Mouse (Mus musculus): ENCODE measurements around the gene Ptbp3.
A peak's percentile ranks its signal among the peaks of the same experiment; 100 is the strongest.

Ptbp3 gene

GRCm38 (mm10) chr4:59491097-59491496 is 58.1 kb downstream of the Ptbp3 start:
- DNase-seq (ENCODE audit: low spot score), result no peak

- no peak for DNase-seq (ENCODE audit: low spot score)
These were observed 77.9 kb downstream of the Ptbp3 start for GRCm38 (mm10) chr4:59471306-59471705.

GRCm38 (mm10) chr4:59465449-59465848 is 83.7 kb downstream of the Ptbp3 start:
- no peak for DNase-seq (ENCODE audit: low spot score)

GRCm38 (mm10) chr4:59464661-59465060 is 84.5 kb downstream of the Ptbp3 start:
- DNase-seq (ENCODE audit: low spot score), result no peak

GRCm38 (mm10) chr4:59462494-59462893 is 86.7 kb downstream of the Ptbp3 start:
- no peak for DNase-seq (ENCODE audit: low spot score)

GRCm38 (mm10) chr4:59461116-59461727 is 87.9 kb downstream of the Ptbp3 start:
- no peak for DNase-seq (ENCODE audit: low spot score)

- DNase-seq (ENCODE audit: low spot score), result peak; percentile 17
These were observed 89.8 kb downstream of the Ptbp3 start for GRCm38 (mm10) chr4:59459216-59459955.

- DNase-seq (ENCODE audit: low spot score), result peak; percentile 26
These were observed 91.2 kb downstream of the Ptbp3 start for GRCm38 (mm10) chr4:59457941-59458340.

GRCm38 (mm10) chr4:59457091-59457490 is 92.1 kb downstream of the Ptbp3 start:
- DNase-seq (ENCODE audit: low spot score), result no peak

GRCm38 (mm10) chr4:59455465-59455864 is 93.7 kb downstream of the Ptbp3 start:
- DNase-seq (ENCODE audit: low spot score), result no peak

GRCm38 (mm10) chr4:59454046-59454445 is 95.1 kb downstream of the Ptbp3 start:
- DNase-seq (ENCODE audit: low spot score), result no peak

GRCm38 (mm10) chr4:59452503-59452933 is 96.6 kb downstream of the Ptbp3 start:
- no peak for DNase-seq (ENCODE audit: low spot score)

- DNase-seq (ENCODE audit: low spot score), result no peak
These were observed 98.3 kb downstream of the Ptbp3 start for GRCm38 (mm10) chr4:59450906-59451305.

GRCm38 (mm10) chr4:59450234-59450854 is 98.8 kb downstream of the Ptbp3 start:
- no peak for DNase-seq (ENCODE audit: low spot score)

GRCm38 (mm10) chr4:59447296-59447695 is 101.9 kb downstream of the Ptbp3 start:
- no peak for DNase-seq (ENCODE audit: low spot score)

- DNase-seq (ENCODE audit: low spot score), result no peak
These were observed 103.6 kb downstream of the Ptbp3 start for GRCm38 (mm10) chr4:59445516-59445915.

GRCm38 (mm10) chr4:59444994-59445393 is 104.2 kb downstream of the Ptbp3 start:
- no peak for DNase-seq (ENCODE audit: low spot score)

GRCm38 (mm10) chr4:59444085-59444484 is 105.1 kb downstream of the Ptbp3 start:
- DNase-seq (ENCODE audit: low spot score), result no peak

GRCm38 (mm10) chr4:59441265-59441664 is 107.9 kb downstream of the Ptbp3 start:
- no peak for DNase-seq (ENCODE audit: low spot score)

GRCm38 (mm10) chr4:59439960-59440359 is 109.2 kb downstream of the Ptbp3 start:
- peak; percentile 81 for DNase-seq (ENCODE audit: low spot score)

GRCm38 (mm10) chr4:59439041-59439440 is 110.1 kb downstream of the Ptbp3 start:
- DNase-seq (ENCODE audit: low spot score), result no peak

- DNase-seq (ENCODE audit: low spot score), result no peak
These were observed 110.9 kb downstream of the Ptbp3 start, which contains the start of gene Susd1 for GRCm38 (mm10) chr4:59437990-59438854. Gene Susd1, minus strand, starts transcription at chr4:59438633.
